ENCODE assay signal across 8 mouse cellular contexts in the genomic region with DNA sequence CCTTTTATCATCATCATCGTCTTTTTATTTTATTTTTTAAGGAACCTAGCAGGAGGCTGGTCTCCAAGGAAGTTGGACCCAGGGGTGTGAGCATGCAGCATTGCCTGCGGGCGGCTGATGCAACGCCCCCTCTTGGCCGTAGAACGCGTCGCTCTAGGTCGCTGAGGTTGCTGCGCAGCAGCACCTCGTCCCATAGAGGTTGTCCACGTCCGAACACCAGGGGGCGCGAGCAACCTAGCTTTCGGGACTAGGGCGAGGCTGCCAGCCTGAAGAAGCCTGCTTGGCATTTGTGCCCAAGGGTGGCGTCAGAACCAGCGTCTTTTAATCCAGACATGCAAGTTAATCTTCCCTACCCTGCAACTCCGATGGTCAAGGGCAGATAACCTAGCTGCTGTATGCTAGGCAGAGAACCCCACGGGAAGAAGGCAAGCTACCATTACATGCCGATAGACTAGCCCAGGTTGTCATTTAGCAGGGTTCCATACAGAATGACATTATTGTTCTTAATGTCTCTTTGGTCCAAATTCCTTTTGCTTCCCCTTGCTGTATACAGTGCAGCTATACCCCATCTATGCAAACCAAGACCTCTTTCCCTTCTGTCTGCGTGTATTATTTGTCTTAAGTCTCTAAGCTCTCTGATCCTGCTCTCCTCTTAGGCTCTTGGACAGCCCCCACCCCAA. TPM values are rescaled to one million over a fixed set of nuclear protein-coding genes. Genes with fewer than 3 reads are reported as not detected.
DNase-seq lines count a peak whose midpoint lies in the region; ATAC-seq lines count a peak whose summit lies in the region.

No protein-coding gene starts in this region.

- ATAC-seq in hindbrain, embryonic 14.5 days (ENCODE audit: low FRiP score), result peak; percentile 85

- H3K9me3 ChIP-seq in hindbrain, embryonic 14.5 days (ENCODE audit: control insufficient read depth, low read length), result no peaks in the 10 kb centered on the region

- H3K36me3 ChIP-seq in hindbrain, embryonic 14.5 days (replicated peaks; ENCODE audit: control insufficient read depth, insufficient read depth), result no peaks in the 10 kb centered on the region

- 10% methylated on average over 23 of the region's 23 CpGs for WGBS in hindbrain, embryonic 14.5 days

- peak; percentile 81 for DNase-seq in T-cell, adult 2 months (ENCODE audit: low spot score)
- peak; percentile 90 to 92 for DNase-seq in cerebellum, postnatal 36 days
- peak; percentile 87 to 91 for DNase-seq in frontal cortex, postnatal 36 days (ENCODE audit: low spot score in 2 of 2)
- peak; percentile 90 for DNase-seq in hindbrain, embryonic 14.5 days (ENCODE audit: low spot score)
- DNase-seq in layer of hippocampus, postnatal 25 days (ENCODE audit: extremely low spot score in 1 of 2, low spot score in 1 of 2), result peak; percentile 82 to 98
- peak; percentile 94 for DNase-seq in lung, postnatal 25 days (ENCODE audit: low spot score)
- DNase-seq in retina, adult 2 months (ENCODE audit: low read depth, low spot score), result peak; percentile 64
- peak; percentile 86 for DNase-seq in thymus, postnatal 25 days

- 0 out of 2 replicates have a peak, but pooled peaks cover 11% of the 10 kb centered on the region for H3K4me1 ChIP-seq in hindbrain, embryonic 14.5 days (replicated peaks; ENCODE audit: control insufficient read depth, insufficient read depth, low read length)

- H3K4me2 ChIP-seq in hindbrain, embryonic 14.5 days (replicated peaks), result peak overlapping the region; percentile 37

- H3K4me3 ChIP-seq in hindbrain, embryonic 14.5 days (replicated peaks; ENCODE audit: low read length), result no peak overlapping the region; the same call in 1 of the 2 replicates

- no peak overlapping the region for H3K9ac ChIP-seq in hindbrain, embryonic 14.5 days

- H3K27me3 ChIP-seq in hindbrain, embryonic 14.5 days (ENCODE audit: control insufficient read depth, insufficient read depth, low read length), result no peaks in the 10 kb centered on the region

- peak overlapping the region; percentile 45; the same call in 1 of the 2 replicates for H3K27ac ChIP-seq in hindbrain, embryonic 14.5 days

RNA-seq across cellular contexts. Expression of a gene that starts 31.1 kb away (rescaled TPM):
- 0.82 and 1.2 TPM in 2 replicates for polyA plus RNA-seq in hindbrain, embryonic 14.5 days (2014; fragmentation: Nextera tagmentation; extraction: Ambion mirVana)
- under 1 TPM; 0.23 to 0.66 TPM for total RNA-seq in layer of hippocampus, postnatal 25 days (2021)
